In genomic region chr3:39357012-39357411, GRCm38 (mm10) we compare ENCODE assay signal across 24 mouse cellular contexts.
A peak's percentile ranks its signal among the peaks of the same experiment; 100 is the strongest.
DNase-seq lines count a peak whose midpoint lies in the region; ATAC-seq and TF ChIP-seq lines count a peak whose summit lies in the region.
"Had no signal": no experiment of that assay in that cellular context is flagged by ENCODE, and none has a peak within 500 bp of the region (broad histone marks: within the 10 kb centered on the region; RNA-seq: fewer than 3 reads in every experiment).

No protein-coding gene starts in this region.

- DNase-seq in adrenal gland, adult 2 months = peak; percentile 7
- DNase-seq in adrenal gland, postnatal 4 days (ENCODE audit: low spot score in 2 of 2) = no peak
- DNase-seq in heart, postnatal 36 days = no peak
- peak; percentile 26 for DNase-seq in lung, embryonic 14.5 days
- DNase-seq in lung, adult 2 months = no peak
- DNase-seq: adrenal gland, postnatal 10 days; adrenal gland, postnatal 25 days; B cell, adult 2 months; cerebellum, adult 11-12 months; cerebellum, adult 2 months; cerebellum, adult 9-10 months; cerebellum, postnatal 10 days; cerebellum, postnatal 25 days; forebrain, postnatal 0 days had no signal

- intact Hi-C loops in heart, postnatal 36 days (cut with DNase I) = no loop called here

- TF ChIP-seq POLR2A in lung, adult 2 months (IDR thresholded peaks at IDR 0.05; ENCODE audit: borderline replicate concordance, extremely low read depth, low read depth, low read length) = no peak

- 24% methylated on average over 2 of the region's 2 CpGs for WGBS in heart, embryonic 12.5 days
- WGBS in lung, embryonic 14.5 days = 42% methylated on average over 2 of the region's 2 CpGs
- 47% methylated on average over 2 of the region's 2 CpGs for WGBS in lung, adult 2 months

- no peak overlapping the region for H3K9ac ChIP-seq in heart, embryonic 12.5 days
- H3K9ac ChIP-seq in lung, embryonic 14.5 days = no peak overlapping the region
- H3K9ac ChIP-seq: embryonic facial prominence, embryonic 12.5 days; forebrain, embryonic 13.5 days; forebrain, embryonic 15.5 days; forebrain, postnatal 0 days had no signal

- H3K4me2 ChIP-seq in heart, embryonic 12.5 days = no peak overlapping the region
- H3K4me2 ChIP-seq in lung, embryonic 14.5 days = no peak overlapping the region
- H3K4me2 ChIP-seq: embryonic facial prominence, embryonic 12.5 days; forebrain, embryonic 13.5 days; forebrain, embryonic 15.5 days had no signal

- H3K4me1 ChIP-seq in heart, embryonic 12.5 days (replicated peaks) = no peaks in the 10 kb centered on the region
- no peaks in the 10 kb centered on the region for H3K4me1 ChIP-seq in lung, embryonic 14.5 days (ENCODE audit: insufficient read depth)
- H3K4me1 ChIP-seq in lung, adult 2 months (ENCODE audit: control insufficient read depth, insufficient read depth, low read length) = no peaks in the 10 kb centered on the region
- H3K4me1 ChIP-seq: embryonic facial prominence, embryonic 12.5 days; forebrain, embryonic 13.5 days; forebrain, embryonic 15.5 days had no signal

- no peaks in the 10 kb centered on the region for H3K36me3 ChIP-seq in heart, embryonic 12.5 days
- no peaks in the 10 kb centered on the region for H3K36me3 ChIP-seq in lung, embryonic 14.5 days (ENCODE audit: insufficient read depth)
- H3K36me3 ChIP-seq: embryonic facial prominence, embryonic 10.5 days; embryonic facial prominence, embryonic 12.5 days; forebrain, embryonic 15.5 days; G1E had no signal

- 0 out of 2 replicates have a peak, but pooled peaks cover 2% of the 10 kb centered on the region for H3K9me3 ChIP-seq in heart, embryonic 12.5 days (replicated peaks)
- peaks cover 3% of the 10 kb centered on the region; the same call in 1 of the 2 replicates for H3K9me3 ChIP-seq in lung, embryonic 14.5 days (ENCODE audit: low read depth, low read length)
- H3K9me3 ChIP-seq: embryonic facial prominence, embryonic 10.5 days; embryonic facial prominence, embryonic 12.5 days; forebrain, embryonic 13.5 days; forebrain, embryonic 15.5 days; G1E had no signal

- H3K4me3 ChIP-seq in heart, embryonic 12.5 days = no peak overlapping the region
- no peak overlapping the region for H3K4me3 ChIP-seq in lung, embryonic 14.5 days (ENCODE audit: low read depth, low read length)
- no peak overlapping the region for H3K4me3 ChIP-seq in lung, adult 2 months (replicated peaks; ENCODE audit: extremely low read depth, low read depth, low read length)
- H3K4me3 ChIP-seq: embryonic facial prominence, embryonic 10.5 days; embryonic facial prominence, embryonic 12.5 days; forebrain, embryonic 13.5 days; forebrain, embryonic 15.5 days had no signal

- peak; percentile 57; the same call in 1 of the 2 replicates for ATAC-seq in heart, embryonic 12.5 days (ENCODE audit: insufficient number of reproducible peaks, low FRiP score)
- peak; percentile 21; the same call in 1 of the 2 replicates for ATAC-seq in lung, embryonic 14.5 days (ENCODE audit: insufficient read depth)
- ATAC-seq: activated CD4-positive, CD25-positive, alpha-beta regulatory T cell, adult 4 months; CD4-positive, CD25-positive, alpha-beta regulatory T cell, adult 4 months; forebrain, embryonic 13.5 days; forebrain, embryonic 15.5 days; forebrain, postnatal 0 days; Patski had no signal

- no peak for TF ChIP-seq CTCF in lung, embryonic 14.5 days (IDR thresholded peaks at IDR 0.05; ENCODE audit: low read depth)
- TF ChIP-seq CTCF in lung, adult 2 months (IDR thresholded peaks at IDR 0.05; ENCODE audit: insufficient read depth, low read length) = no peak

- no peak overlapping the region for H3K27ac ChIP-seq in heart, embryonic 12.5 days (ENCODE audit: poor library complexity, severe bottlenecking)
- H3K27ac ChIP-seq in lung, embryonic 14.5 days (ENCODE audit: low read depth) = no peak overlapping the region
- H3K27ac ChIP-seq: embryonic facial prominence, embryonic 10.5 days; embryonic facial prominence, embryonic 12.5 days; forebrain, embryonic 13.5 days; forebrain, embryonic 15.5 days had no signal

- no peaks in the 10 kb centered on the region for H3K27me3 ChIP-seq in heart, embryonic 12.5 days (replicated peaks)
- H3K27me3 ChIP-seq in lung, embryonic 14.5 days (ENCODE audit: insufficient read depth, low read length) = no peaks in the 10 kb centered on the region
- H3K27me3 ChIP-seq: CH12.LX; embryonic facial prominence, embryonic 12.5 days; forebrain, embryonic 13.5 days; forebrain, embryonic 15.5 days; Patski had no signal

Comparison
In these comparisons a context has a peak if more than half of its experiments do, and no peak if none do; other contexts are left out.
1. DNase-seq: peak in adrenal gland, adult 2 months (single experiment) and lung, embryonic 14.5 days (single experiment); none in adrenal gland, postnatal 4 days (0 of 2), heart, postnatal 36 days (0 of 2) and lung, adult 2 months (single experiment).